Mouse (Mus musculus) midbrain, embryonic 11.5 days (tissue): ENCODE measurements around the gene Syngr1. TPM values are rescaled to one million over a fixed set of nuclear protein-coding genes. Genes with fewer than 3 reads are reported as not detected.

Experiments used
- ATAC-seq: fragments of 200-750 bp; cut with Nextera tagmentation; 2 replicates; pipeline ENCODE4 v1.8.0; 2017; ENCODE audit warnings: moderate TSS enrichment, moderate library complexity; ENCODE audit not compliant: low FRiP score
- DNase-seq: peaks from one replicate; pipeline ENCODE4 v3.0.0; 2015; ENCODE audit warnings: low spot score; ENCODE audit errors: missing footprints
- H3K27ac ChIP-seq: fragments of 300-500 bp; sonication (generic); 2 replicates; pipeline ENCODE4 v1.5.1; 2014; ENCODE audit warnings: low read depth, low read length
- H3K27me3 ChIP-seq: fragments of 300-500 bp; sonication (generic); 2 replicates; pipeline ENCODE4 v1.6.1; 2014; ENCODE audit warnings: mild to moderate bottlenecking, low read length, moderate library complexity, mixed read lengths; ENCODE audit not compliant: control insufficient read depth, insufficient read depth
- H3K36me3 ChIP-seq: fragments of 300-500 bp; sonication (generic); 2 replicates; pipeline ENCODE4 v1.6.1; 2014; ENCODE audit warnings: mild to moderate bottlenecking, low read length, moderate library complexity, mixed read lengths; ENCODE audit not compliant: control insufficient read depth, insufficient read depth
- H3K4me1 ChIP-seq: fragments of 300-500 bp; sonication (generic); 2 replicates; pipeline ENCODE4 v1.6.1; 2014; ENCODE audit warnings: low read length; ENCODE audit not compliant: control insufficient read depth, insufficient read depth
- H3K4me2 ChIP-seq: fragments of 300-500 bp; sonication (generic); 2 replicates; pipeline ENCODE4 v1.6.1; 2014; ENCODE audit warnings: mild to moderate bottlenecking, moderate library complexity
- H3K4me3 ChIP-seq: fragments of 300-500 bp; sonication (generic); 2 replicates; pipeline ENCODE4 v1.5.1; 2014; ENCODE audit warnings: low read depth, low read length
- H3K9ac ChIP-seq: fragments of 300-500 bp; sonication (generic); 2 replicates; pipeline ENCODE4 v1.6.1; 2014; ENCODE audit warnings: low read length
- H3K9me3 ChIP-seq: fragments of 300-500 bp; sonication (generic); 2 replicates; pipeline ENCODE4 v1.6.1; 2016; ENCODE audit warnings: low read length; ENCODE audit not compliant: control insufficient read depth
- WGBS: fragments of 180-500 bp; shearing (Covaris S2); extraction: QIAGEN DNeasy Blood & Tissue Kit; methylation state at CpG from one replicate; pipeline ENCODE4 v1.1.7; 2014; 5-methylcytosine and 5-hydroxymethylcytosine counted together
- polyA plus RNA-seq: library from polyadenylated mRNA; unstranded; fragments of >200 nt; fragmentation: Nextera tagmentation; extraction: Ambion mirVana; gene quantifications from 2 replicates; pipeline ENCODE4 v1.2.1, GENCODE M21; 2014

The Syngr1 gene
- polyA plus RNA-seq, 1 experiment from 2014 or later = 7.4 TPM

DNA sequence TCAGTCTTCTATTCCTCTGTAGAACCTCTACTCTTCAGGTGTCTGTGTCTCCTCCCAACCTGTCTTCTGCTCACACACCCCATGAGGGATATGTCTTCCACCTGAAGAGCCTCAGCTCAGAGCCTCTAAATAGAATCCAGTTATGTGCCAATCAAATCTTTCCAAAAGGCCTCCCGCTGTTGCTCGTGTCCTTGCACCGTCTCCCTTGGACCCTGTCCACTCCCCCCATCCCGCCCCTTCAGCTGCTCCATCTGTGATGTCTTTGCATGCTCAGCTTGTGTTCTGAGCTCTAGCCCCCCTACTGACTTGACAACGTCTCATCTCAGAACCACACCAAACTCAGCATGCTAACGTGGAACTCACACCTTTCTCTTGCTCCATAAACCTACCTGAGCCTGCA, 40.3 kb downstream of the Syngr1 start:
- no peak overlapping the region for H3K4me2 ChIP-seq
- H3K27me3 ChIP-seq = no peaks in the 10 kb centered on the region
- peaks cover 13% of the 10 kb centered on the region for H3K4me1 ChIP-seq
- WGBS = 80% methylated on average over 6 of the region's 6 CpGs
- no peaks in the 10 kb centered on the region for H3K9me3 ChIP-seq
- no peaks in the 10 kb centered on the region for H3K36me3 ChIP-seq
- ATAC-seq (no peak), DNase-seq (peak; percentile 70)
- no peak overlapping the region for H3K27ac ChIP-seq
- no peak overlapping the region for H3K4me3 ChIP-seq
- H3K9ac ChIP-seq = no peak overlapping the region

DNA sequence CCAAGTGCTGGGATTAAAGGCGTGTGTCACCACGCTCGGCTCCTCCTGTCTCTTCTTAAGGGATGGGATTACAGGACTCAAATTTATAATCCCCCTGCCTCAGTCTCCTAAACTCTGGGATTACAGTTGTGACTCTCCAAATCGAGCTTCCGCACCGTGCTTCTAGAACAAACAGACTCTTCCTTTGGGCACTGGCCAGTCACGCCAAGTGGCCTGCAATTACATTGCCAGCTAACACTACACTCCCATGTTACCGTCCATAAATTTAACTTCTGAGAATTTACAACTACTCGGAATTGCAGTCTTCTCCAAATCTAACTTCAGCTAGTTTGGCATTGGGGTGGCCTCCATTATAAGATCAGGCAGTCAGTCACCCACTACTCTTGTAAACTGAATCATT, 41.3 kb downstream of the Syngr1 start:
- ATAC-seq = no peak

DNA sequence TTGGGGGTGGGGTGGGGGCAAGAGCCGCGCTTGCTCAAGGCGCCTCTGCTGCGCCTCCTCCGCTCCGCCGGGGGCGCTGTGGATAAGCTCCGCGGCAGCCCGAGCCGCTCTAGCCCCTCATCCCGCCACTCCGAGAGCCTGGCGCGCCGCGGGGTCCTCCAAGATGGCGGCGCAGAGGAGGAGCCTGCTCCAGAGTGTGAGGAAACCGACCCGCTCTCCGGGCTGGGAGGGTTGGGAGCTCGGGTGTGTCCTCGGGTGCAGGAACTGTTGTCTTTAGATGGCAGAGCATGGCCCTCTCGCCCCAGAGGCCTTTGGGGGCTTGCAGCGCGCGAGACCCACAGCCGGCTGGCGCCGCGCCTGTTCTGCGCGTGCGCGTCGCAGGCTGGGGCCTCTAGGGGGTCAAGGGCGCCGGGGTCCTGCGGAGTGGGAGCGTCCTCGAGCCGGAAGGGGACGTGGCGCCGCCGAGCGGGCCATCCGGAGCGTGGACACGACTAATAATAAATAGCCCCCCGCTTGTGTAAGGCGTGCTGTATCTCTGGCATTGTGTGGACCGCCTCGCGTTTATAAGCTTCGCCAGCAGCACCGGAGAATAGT, 42.0 kb downstream of the Syngr1 start, which contains the start of gene Tab1:
Gene Tab1 (plus strand): TSS at position 135 of the 594 bp plus-strand sequence.
- DNase-seq = peak; percentile 100
- 0% methylated on average over 54 of the region's 59 CpGs for WGBS

More for the DNA sequence above, 41.3 kb downstream of the Syngr1 start:
- H3K4me1 ChIP-seq = peaks cover 13% of the 10 kb centered on the region
- WGBS = 83% methylated on average over 9 of the region's 9 CpGs
- H3K9ac ChIP-seq = peak overlapping the region; percentile 96
- peak overlapping the region; percentile 92; the same call in 1 of the 2 replicates for H3K4me2 ChIP-seq
- H3K9me3 ChIP-seq = no peaks in the 10 kb centered on the region
- H3K27ac ChIP-seq = no peak overlapping the region
- H3K4me3 ChIP-seq = peak overlapping the region; percentile 77
- no peaks in the 10 kb centered on the region for H3K27me3 ChIP-seq
- peak; percentile 47 for DNase-seq
- no peaks in the 10 kb centered on the region for H3K36me3 ChIP-seq

DNA sequence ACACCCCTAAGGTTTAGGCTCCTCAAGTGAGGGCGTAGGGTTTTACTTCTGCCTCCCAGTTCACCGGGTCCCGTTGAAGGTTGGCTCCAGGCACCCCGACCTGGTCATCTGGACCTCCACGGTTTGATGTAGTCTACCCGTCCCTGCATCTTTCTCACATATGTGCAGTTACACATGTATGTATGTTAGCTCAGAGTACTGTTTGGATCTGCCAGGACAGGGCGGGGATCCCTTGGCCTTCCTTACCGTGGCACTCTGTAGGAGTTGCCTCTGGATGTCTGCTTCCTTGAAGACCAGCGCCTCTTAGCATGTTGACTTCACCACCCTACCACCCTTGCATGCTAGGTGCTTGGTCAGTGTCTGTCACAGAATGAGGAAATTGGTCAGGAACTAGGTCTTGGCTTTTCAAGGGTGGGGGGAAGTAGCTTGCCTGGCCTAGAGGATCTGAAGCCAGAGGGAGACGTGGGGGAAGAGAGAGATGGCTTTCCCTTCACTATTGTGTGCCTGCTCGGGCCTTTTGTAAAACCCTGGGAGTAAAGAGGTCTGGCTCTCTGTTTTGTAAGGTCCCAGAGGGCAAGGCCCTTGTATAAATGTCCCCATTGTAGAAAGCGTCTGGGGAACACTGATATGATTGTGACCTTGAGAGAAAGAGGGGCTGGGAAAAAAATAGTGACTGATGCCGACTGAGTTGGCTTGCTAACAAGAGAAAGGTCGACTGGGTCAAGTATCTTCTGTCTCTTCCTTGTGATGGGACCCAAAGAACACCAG, 42.7 kb downstream of the Syngr1 start:
- peak overlapping the region; percentile 92 for H3K4me2 ChIP-seq
- 16% methylated on average over 14 of the region's 14 CpGs for whole genome bisulfite sequencing
- no peaks in the 10 kb centered on the region for H3K36me3 ChIP-seq
- peak overlapping the region; percentile 99 for H3K27ac ChIP-seq
- ATAC-seq (peak; percentile 22), DNase-seq (peak; percentile 92)
- peaks cover 13% of the 10 kb centered on the region for H3K4me1 ChIP-seq
- peak overlapping the region; percentile 77 for H3K4me3 ChIP-seq
- H3K9ac ChIP-seq = peak overlapping the region; percentile 96
- no peaks in the 10 kb centered on the region for H3K9me3 ChIP-seq
- no peaks in the 10 kb centered on the region for H3K27me3 ChIP-seq

More for the DNA sequence above, 42.0 kb downstream of the Syngr1 start, which contains the start of gene Tab1:
- H3K4me2 ChIP-seq = peak within 1 kb of the TSS; percentile 92
- H3K4me1 ChIP-seq = peaks cover 13% of the 10 kb centered on the region
- peak; percentile 94 for ATAC-seq
- H3K27ac ChIP-seq = peak within 1 kb of the TSS; percentile 99
- peak within 1 kb of the TSS; percentile 77 for H3K4me3 ChIP-seq
- H3K9me3 ChIP-seq = no peaks in the 10 kb centered on the region
- no peaks in the 10 kb centered on the region for H3K27me3 ChIP-seq
- H3K9ac ChIP-seq = peak within 1 kb of the TSS; percentile 96
- H3K36me3 ChIP-seq = no peaks in the 10 kb centered on the region

DNA sequence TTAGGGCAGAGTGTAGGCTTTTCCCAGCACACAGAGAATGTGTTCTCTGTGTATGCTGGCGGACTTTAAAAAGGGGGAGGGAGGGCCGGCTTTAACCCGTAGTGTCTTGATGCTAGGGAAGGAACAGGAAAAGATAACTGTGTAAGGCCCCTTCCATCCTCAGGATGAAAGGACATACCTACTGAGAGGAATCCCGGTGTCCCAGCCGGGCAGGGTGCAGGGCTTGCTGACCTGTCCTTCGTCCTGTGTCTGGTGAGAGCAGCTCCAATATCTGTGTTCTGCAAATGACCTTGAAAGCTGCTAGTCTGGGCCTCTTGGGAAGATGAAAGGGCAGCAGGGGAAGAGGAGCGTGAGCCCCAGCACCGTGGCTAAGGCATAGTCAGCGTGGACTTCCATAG, 43.3 kb downstream of the Syngr1 start:
- H3K9ac ChIP-seq = peak overlapping the region; percentile 96
- H3K27ac ChIP-seq = peak overlapping the region; percentile 99
- DNase-seq (no peak), ATAC-seq (no peak)
- H3K4me1 ChIP-seq = peaks cover 13% of the 10 kb centered on the region
- H3K9me3 ChIP-seq = no peaks in the 10 kb centered on the region
- peak overlapping the region; percentile 92 for H3K4me2 ChIP-seq
- no peaks in the 10 kb centered on the region for H3K27me3 ChIP-seq
- 64% methylated on average over 9 of the region's 9 CpGs for WGBS
- no peaks in the 10 kb centered on the region for H3K36me3 ChIP-seq
- peak overlapping the region; percentile 77 for H3K4me3 ChIP-seq

DNA sequence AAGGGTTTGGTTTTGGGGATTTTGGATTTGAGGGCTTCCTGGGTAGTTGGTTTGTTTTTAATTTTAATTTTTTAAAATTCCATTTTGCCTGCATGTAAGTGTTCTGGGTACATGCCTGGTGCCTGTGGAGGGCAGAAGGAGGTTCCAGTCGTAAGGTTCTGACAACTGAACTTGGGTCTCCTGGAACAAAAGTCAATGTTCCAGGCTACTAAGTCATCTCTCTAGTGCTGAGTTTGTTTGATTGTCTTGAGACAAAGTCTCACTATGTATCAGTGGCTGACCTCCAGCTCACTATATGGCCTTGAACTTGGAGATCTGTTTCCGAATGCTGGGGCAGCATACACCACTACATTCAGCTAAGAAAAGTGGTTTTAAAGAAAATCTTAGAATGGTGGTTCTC, 44.4 kb downstream of the Syngr1 start:
- Histone ChIP-seq H3K36me3 (no peaks in the 10 kb centered on the region), H3K27me3 (no peaks in the 10 kb centered on the region), H3K4me2 (no peak overlapping the region), H3K4me1 (peaks cover 13% of the 10 kb centered on the region), H3K9ac (no peak overlapping the region), H3K4me3 (no peak overlapping the region), H3K9me3 (no peaks in the 10 kb centered on the region), H3K27ac (no peak overlapping the region)
- 92% methylated on average over 2 of the region's 2 CpGs for WGBS
- ATAC-seq (no peak), DNase-seq (no peak)

DNA sequence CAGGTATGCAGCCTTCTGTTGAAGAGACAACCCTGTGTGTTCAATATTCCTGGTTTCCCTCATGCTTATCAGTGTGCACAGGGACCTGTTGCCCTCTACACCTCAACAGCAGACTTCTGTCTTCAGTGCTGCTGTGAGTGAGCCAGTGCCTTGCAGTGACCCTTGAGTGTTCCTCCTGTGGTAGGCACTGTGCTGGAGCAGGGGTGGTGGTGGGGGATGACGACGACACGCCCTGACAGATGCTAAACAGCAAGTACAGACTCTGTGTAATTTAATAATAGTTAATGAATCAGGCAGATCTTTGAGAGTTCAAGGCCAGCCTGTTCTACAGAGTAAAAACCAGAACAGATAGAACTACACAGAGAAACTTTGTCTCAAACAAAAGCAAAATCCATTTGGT, 45.5 kb downstream of the Syngr1 start:
- H3K27me3 ChIP-seq = no peaks in the 10 kb centered on the region
- peaks cover 13% of the 10 kb centered on the region for H3K4me1 ChIP-seq
- 99% methylated on average over 3 of the region's 3 CpGs for WGBS
- H3K4me3 ChIP-seq = no peak overlapping the region
- H3K36me3 ChIP-seq = no peaks in the 10 kb centered on the region
- H3K27ac ChIP-seq = no peak overlapping the region
- H3K4me2 ChIP-seq = no peak overlapping the region
- H3K9me3 ChIP-seq = no peaks in the 10 kb centered on the region
- DNase-seq (peak; percentile 62), ATAC-seq (no peak)
- no peak overlapping the region for H3K9ac ChIP-seq

DNA sequence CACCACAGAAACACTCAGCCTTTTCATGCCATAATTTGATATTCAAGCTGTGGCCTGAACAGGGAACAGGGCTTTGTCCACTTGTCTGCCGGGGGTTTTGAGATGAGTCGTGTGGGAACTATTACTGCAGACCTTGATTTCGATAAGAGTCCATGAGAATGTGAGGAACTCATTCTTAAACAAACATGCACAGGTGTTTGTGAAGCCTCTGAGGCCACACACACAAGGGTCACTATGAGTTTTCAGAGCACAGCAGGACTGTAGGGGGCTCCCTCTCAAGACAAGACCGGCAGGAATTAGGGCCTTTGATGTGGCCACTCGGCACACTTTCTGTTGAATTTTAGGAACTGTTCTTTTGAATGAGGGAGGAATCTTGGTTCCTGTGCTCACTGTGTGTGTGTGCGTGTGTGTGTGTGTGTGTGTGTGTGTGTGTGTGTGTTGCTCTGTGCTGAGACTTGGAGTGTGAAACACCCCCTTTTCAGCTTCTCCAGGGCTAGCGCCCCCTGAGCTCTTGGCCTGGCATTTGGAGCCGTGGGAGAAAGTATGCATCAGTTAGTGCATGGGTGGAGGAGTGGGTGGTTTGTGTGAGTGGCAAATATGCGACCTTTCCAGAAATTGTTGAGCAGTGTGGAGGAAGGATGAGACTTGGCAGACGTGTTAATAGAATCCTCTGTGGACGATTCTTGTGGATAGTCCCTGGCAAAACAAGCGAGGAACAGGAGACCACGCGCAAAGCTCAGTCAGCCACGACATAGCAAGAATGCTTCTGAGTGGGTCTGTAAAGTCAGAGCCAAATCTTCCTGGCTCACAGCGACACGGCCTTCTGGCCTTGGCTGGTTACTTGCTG, 47.0 kb downstream of the Syngr1 start:
- Histone ChIP-seq H3K9ac (no peak overlapping the region), H3K27me3 (no peaks in the 10 kb centered on the region), H3K36me3 (no peaks in the 10 kb centered on the region), H3K27ac (no peak overlapping the region), H3K4me3 (no peak overlapping the region), H3K4me2 (no peak overlapping the region), H3K4me1 (peaks cover 13% of the 10 kb centered on the region), H3K9me3 (no peaks in the 10 kb centered on the region)
- WGBS = 74% methylated on average over 17 of the region's 17 CpGs
- no peak for ATAC-seq
- peak; percentile 75 for DNase-seq
